Mouse (Mus musculus) yolk sac, embryonic 10.5 days (tissue): ENCODE measurements around the gene Mpv17.

ENCODE experiments used
- DNase-seq: peaks from one replicate; pipeline ENCODE4 v3.0.0-alpha.2; 2017; ENCODE audit warnings: low spot score

Gene Mpv17

GRCm38 (mm10) chr5:31183678-31184077 lies 29.6 kb upstream of the Mpv17 start:
- no peak for DNase-seq

- no peak for DNase-seq
Observed at GRCm38 (mm10) chr5:31181183-31181770, 27.2 kb upstream of the Mpv17 start.

- peak; percentile 93 for DNase-seq
Observed at GRCm38 (mm10) chr5:31179766-31180630, 25.9 kb upstream of the Mpv17 start, which contains the start of the genes Gm29609 and Gtf3c2. TSS of gene Gm29609 (minus strand) at chr5:31179911. TSS of gene Gtf3c2 (minus strand) at chr5:31180144.

- no peak for DNase-seq
Observed at GRCm38 (mm10) chr5:31179301-31179765, 25.3 kb upstream of the Mpv17 start.

- DNase-seq: no peak
Observed at GRCm38 (mm10) chr5:31168630-31169029, 14.6 kb upstream of the Mpv17 start.

- no peak for DNase-seq
Observed at GRCm38 (mm10) chr5:31164878-31165277, 10.8 kb upstream of the Mpv17 start.

GRCm38 (mm10) chr5:31162462-31162861 lies 8.4 kb upstream of the Mpv17 start:
- DNase-seq: no peak

- no peak for DNase-seq
Observed at GRCm38 (mm10) chr5:31153516-31154151, 417 bp downstream of the Mpv17 start.

- DNase-seq: no peak
Observed at GRCm38 (mm10) chr5:31151746-31152145, 2.3 kb downstream of the Mpv17 start.

GRCm38 (mm10) chr5:31149781-31150180 lies 4.3 kb downstream of the Mpv17 start:
- DNase-seq: no peak

- DNase-seq: peak; percentile 33
Observed at GRCm38 (mm10) chr5:31138968-31139425, 15.1 kb downstream of the Mpv17 start.

GRCm38 (mm10) chr5:31138241-31138967 lies 15.6 kb downstream of the Mpv17 start, which contains the start of gene Ucn:
TSS of gene Ucn (minus strand) at chr5:31138829.
- DNase-seq: no peak

GRCm38 (mm10) chr5:31137658-31138057 lies 16.4 kb downstream of the Mpv17 start:
- DNase-seq: no peak

- no peak for DNase-seq
Observed at GRCm38 (mm10) chr5:31136730-31137424, 17.2 kb downstream of the Mpv17 start.

GRCm38 (mm10) chr5:31126050-31126449 lies 28.0 kb downstream of the Mpv17 start:
- DNase-seq: no peak

- DNase-seq: no peak
Observed at GRCm38 (mm10) chr5:31123481-31123880, 30.6 kb downstream of the Mpv17 start.

- no peak for DNase-seq
Observed at GRCm38 (mm10) chr5:31121111-31121510, 32.9 kb downstream of the Mpv17 start.

- DNase-seq: no peak
Observed at GRCm38 (mm10) chr5:31116912-31117311, 37.1 kb downstream of the Mpv17 start.

GRCm38 (mm10) chr5:31116354-31116753 lies 37.7 kb downstream of the Mpv17 start, which contains the start of gene Trim54:
TSS of gene Trim54 (plus strand) at chr5:31116712.
- DNase-seq: no peak

GRCm38 (mm10) chr5:31110781-31111180 lies 43.3 kb downstream of the Mpv17 start:
- DNase-seq: no peak

- DNase-seq: no peak
Observed at GRCm38 (mm10) chr5:31108000-31108490, 46.0 kb downstream of the Mpv17 start, which contains the start of gene Slc30a3. TSS of gene Slc30a3 (minus strand) at chr5:31108237.
